Mouse (Mus musculus) kidney, embryonic 15.5 days (tissue): ENCODE measurements around the gene Rbm38. TPM values are rescaled to one million over a fixed set of nuclear protein-coding genes. Genes with fewer than 3 reads are reported as not detected.

ENCODE experiments used
- ATAC-seq: fragments of 200-750 bp; cut with Nextera tagmentation; replicated peaks from 2 replicates; pipeline ENCODE4 v1.8.0; 2017; ENCODE audit warnings: moderate TSS enrichment; ENCODE audit not compliant: low FRiP score
- H3K27ac ChIP-seq: fragments of 300-500 bp; sonication (generic); 2 replicates; pipeline ENCODE4 v1.5.1; 2015; ENCODE audit warnings: mild to moderate bottlenecking, inconsistent platforms
- H3K27me3 ChIP-seq: fragments of 300-500 bp; sonication (generic); 2 replicates; pipeline ENCODE4 v1.6.1; 2015; ENCODE audit warnings: inconsistent platforms
- H3K36me3 ChIP-seq: fragments of 300-500 bp; sonication (generic); 2 replicates; pipeline ENCODE4 v1.6.1; 2015; ENCODE audit warnings: inconsistent platforms
- H3K4me1 ChIP-seq: fragments of 300-500 bp; sonication (generic); 2 replicates; pipeline ENCODE4 v1.6.1; 2015; ENCODE audit warnings: inconsistent platforms
- H3K4me2 ChIP-seq: fragments of 300-500 bp; sonication (generic); 2 replicates; pipeline ENCODE4 v1.6.1; 2015; ENCODE audit warnings: moderate library complexity, mild to moderate bottlenecking, inconsistent platforms
- H3K4me3 ChIP-seq: fragments of 300-500 bp; sonication (generic); replicated peaks from 2 replicates; pipeline ENCODE4 v1.5.1; 2015; ENCODE audit warnings: mild to moderate bottlenecking, inconsistent platforms
- H3K9ac ChIP-seq: fragments of 300-500 bp; sonication (generic); 2 replicates; pipeline ENCODE4 v1.6.1; 2015; ENCODE audit warnings: mild to moderate bottlenecking, inconsistent platforms
- H3K9me3 ChIP-seq: fragments of 300-500 bp; sonication (generic); replicated peaks from 2 replicates; pipeline ENCODE4 v1.6.1; 2016; ENCODE audit warnings: inconsistent platforms
- WGBS: fragments of 180-500 bp; shearing (Covaris S2); methylation state at CpG from one replicate; pipeline ENCODE4 v1.1.7; 2015; ENCODE audit warnings: mixed read lengths; 5-methylcytosine and 5-hydroxymethylcytosine counted together
- polyA plus RNA-seq: library from polyadenylated mRNA; unstranded; fragments of >200 nt; fragmentation: Nextera tagmentation; extraction: Ambion mirVana; gene quantifications from 2 replicates; pipeline ENCODE4 v1.2.1, GENCODE M21; 2015

Rbm38 gene
- polyA plus RNA-seq, 1 experiment from 2014 or later = 37.3 TPM

DNA sequence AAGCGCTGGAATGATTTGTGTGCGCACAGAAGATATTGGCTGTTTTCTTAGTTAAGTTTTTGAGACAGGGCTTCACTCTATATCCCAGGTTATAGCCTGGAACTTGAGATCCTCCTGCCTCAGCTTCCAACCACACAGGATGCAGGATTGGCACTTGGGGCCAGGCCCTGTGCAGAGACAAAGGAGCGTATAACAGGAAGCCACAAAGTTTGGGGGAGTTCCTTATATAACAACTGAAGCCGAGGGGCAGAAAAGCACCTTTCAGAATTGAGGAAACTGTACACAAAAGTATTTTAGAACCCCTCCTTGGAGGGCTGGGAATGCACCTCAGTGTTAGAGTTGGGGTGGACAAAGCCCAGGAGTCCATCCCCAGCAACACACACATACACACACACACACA, 18.7 kb downstream of the Rbm38 start:
- Histone ChIP-seq H3K4me3 (no peak overlapping the region), H3K36me3 (peaks cover 14% of the 10 kb centered on the region), H3K27ac (no peak overlapping the region), H3K4me1 (peaks cover 15% of the 10 kb centered on the region), H3K4me2 (no peak overlapping the region), H3K9me3 (no peaks in the 10 kb centered on the region), H3K9ac (no peak overlapping the region), H3K27me3 (no peaks in the 10 kb centered on the region)
- no peak for ATAC-seq
- 80% methylated on average over 4 of the region's 4 CpGs for WGBS

DNA sequence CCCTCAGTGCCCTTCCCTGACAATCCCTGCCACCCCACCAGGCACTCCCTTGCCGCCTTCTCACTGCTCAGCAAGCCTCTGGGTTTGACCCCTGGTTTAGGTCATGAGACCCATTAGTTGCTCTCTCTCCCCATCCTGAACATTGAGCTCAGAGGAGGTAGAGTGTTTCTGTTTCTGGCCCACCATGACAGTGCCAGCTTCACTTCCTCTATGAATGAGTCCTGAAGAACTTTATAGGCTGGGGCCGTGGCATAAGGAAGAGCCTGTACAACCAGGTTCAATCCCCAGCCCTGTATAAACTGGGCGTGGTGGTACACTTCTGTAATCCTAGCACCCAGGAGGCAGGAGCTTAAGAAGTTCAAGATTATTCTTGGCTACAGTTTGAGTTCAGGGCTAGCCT, 20.5 kb downstream of the Rbm38 start:
- Histone ChIP-seq H3K4me3 (no peak overlapping the region), H3K27me3 (no peaks in the 10 kb centered on the region), H3K27ac (no peak overlapping the region), H3K9ac (no peak overlapping the region), H3K4me1 (peaks cover 24% of the 10 kb centered on the region), H3K4me2 (no peak overlapping the region), H3K36me3 (no peaks in the 10 kb centered on the region), H3K9me3 (no peaks in the 10 kb centered on the region)
- 79% methylated on average over 3 of the region's 3 CpGs for WGBS
- no peak for ATAC-seq

DNA sequence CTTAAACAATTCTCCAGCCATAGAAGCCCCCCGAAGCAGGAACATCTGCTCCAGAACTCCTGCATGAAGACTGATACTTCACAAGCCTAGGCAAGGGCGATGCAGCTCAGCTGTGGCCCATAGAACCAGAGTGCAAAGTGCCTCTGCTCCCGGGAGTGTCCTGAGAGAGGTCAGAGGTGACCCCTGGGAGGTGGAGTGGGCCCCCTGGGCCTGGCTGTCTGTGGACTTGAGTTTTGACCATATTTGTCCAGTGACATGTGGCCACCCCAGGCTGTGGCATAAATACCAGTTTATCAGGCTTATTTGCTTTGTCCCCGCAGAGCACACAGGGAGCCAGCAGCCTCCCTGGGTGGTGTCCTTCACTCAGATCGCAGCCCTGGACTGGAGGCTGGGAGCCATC, 20.9 kb downstream of the Rbm38 start:
- Histone ChIP-seq H3K27ac (no peak overlapping the region), H3K27me3 (no peaks in the 10 kb centered on the region), H3K4me3 (no peak overlapping the region), H3K4me2 (no peak overlapping the region), H3K9ac (no peak overlapping the region), H3K9me3 (no peaks in the 10 kb centered on the region), H3K36me3 (no peaks in the 10 kb centered on the region), H3K4me1 (peaks cover 24% of the 10 kb centered on the region)
- no peak for ATAC-seq
- 48% methylated on average over 5 of the region's 5 CpGs for WGBS

DNA sequence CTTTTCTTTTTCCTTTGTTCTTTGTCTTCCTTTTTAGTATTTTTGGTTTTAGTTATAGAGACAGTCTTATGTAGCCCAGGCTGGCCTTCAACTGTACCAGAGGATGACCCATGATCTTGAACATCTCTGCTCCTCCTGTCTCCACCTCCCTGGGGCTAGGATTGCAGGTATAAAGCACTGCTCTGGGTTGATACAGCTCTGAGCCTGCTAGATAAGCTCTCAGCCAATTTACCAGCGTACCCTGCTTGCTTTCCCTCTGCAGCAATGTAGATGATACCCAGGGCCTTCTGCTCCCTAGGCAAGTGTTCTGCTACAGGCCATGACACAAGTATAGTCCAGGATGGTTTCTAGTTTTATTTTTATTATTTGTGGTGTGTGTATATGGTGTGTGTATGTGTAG, 21.6 kb downstream of the Rbm38 start:
- WGBS = 83% methylated on average over 1 of the region's 1 CpGs
- Histone ChIP-seq H3K4me3 (no peak overlapping the region), H3K27ac (no peak overlapping the region), H3K36me3 (no peaks in the 10 kb centered on the region), H3K4me2 (no peak overlapping the region), H3K27me3 (no peaks in the 10 kb centered on the region), H3K9ac (no peak overlapping the region), H3K9me3 (no peaks in the 10 kb centered on the region), H3K4me1 (peaks cover 31% of the 10 kb centered on the region)
- ATAC-seq = no peak

DNA sequence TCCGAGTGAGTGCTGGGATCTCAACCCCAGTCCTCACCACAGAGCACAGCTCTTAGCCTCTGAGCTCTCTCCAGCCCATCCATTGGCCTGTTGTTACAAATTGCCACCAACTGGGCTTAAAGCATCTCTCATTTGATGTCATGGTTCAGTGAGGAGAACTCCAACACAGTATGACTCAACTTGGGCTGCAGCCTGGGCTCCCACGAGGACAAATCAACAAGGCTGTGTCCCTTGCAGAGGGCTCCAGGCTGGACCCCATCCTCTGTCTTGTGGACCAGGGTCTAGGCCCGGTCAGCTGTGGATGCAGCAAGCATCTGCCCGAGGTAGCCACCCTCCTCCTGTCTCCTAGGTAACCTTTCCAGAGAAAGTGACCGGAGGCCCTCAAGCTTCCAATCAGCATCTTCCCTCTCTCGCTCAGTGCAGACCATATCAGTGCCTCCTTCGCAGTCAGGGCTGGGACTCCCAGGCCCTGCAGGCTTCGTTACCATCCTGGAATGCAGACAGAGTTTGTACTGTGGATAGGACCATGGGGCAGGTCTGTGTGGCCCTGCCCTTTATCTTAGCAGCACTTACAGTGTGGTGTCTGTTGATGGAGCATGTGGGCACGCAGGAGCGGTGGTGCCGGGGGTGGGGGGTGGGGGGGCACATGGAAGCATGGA, 22.3 kb downstream of the Rbm38 start:
- peak; percentile 71 for ATAC-seq
- no peak overlapping the region for H3K4me2 ChIP-seq
- WGBS = 42% methylated on average over 11 of the region's 11 CpGs
- no peaks in the 10 kb centered on the region for H3K36me3 ChIP-seq
- H3K4me1 ChIP-seq = peaks cover 38% of the 10 kb centered on the region
- H3K27ac ChIP-seq = peak overlapping the region; percentile 62
- H3K9me3 ChIP-seq = no peaks in the 10 kb centered on the region
- no peaks in the 10 kb centered on the region for H3K27me3 ChIP-seq
- H3K9ac ChIP-seq = no peak overlapping the region
- H3K4me3 ChIP-seq = no peak overlapping the region

DNA sequence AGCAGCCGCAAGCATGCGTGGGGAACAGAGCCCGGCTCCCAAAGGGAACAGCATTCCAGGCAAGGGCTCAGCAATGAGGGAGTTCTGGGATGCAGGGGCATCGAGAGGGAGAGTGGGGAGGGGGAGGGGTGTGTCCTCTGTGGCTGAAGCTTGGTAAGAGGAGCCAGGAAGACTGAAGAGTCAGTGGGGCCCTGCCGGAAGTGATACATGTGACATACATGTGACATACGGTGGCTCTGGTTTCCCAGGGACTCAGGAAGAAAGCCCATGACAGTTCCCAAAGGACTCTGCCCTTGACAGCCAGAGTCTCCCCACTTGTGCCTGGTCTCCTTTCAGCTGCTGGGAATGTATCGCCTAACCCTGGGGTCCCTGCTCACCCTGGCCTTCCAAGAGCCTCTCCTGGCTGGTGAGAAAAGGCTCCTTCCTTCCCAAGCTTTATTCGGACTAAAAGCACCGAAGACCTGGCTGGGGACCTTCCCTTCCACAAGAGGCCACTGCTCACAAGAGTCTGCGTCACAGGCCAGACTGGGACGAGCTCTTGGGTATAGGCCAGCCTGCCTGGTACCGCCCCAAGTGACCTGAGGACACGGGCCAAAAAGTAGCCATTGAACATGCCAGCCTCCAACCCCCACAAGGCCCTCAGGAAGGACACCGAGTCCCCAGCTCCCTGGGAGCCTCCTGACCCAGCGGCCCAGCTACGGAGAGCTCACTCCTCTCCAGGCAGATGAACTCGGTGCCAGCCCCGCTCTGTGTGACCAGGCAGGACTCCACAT, 24.1 kb downstream of the Rbm38 start:
- no peak overlapping the region for H3K27ac ChIP-seq
- no peaks in the 10 kb centered on the region for H3K27me3 ChIP-seq
- no peak overlapping the region for H3K9ac ChIP-seq
- H3K4me2 ChIP-seq = no peak overlapping the region
- no peaks in the 10 kb centered on the region for H3K36me3 ChIP-seq
- no peak for ATAC-seq
- no peaks in the 10 kb centered on the region for H3K9me3 ChIP-seq
- WGBS = 76% methylated on average over 18 of the region's 18 CpGs
- H3K4me1 ChIP-seq = peaks cover 51% of the 10 kb centered on the region
- H3K4me3 ChIP-seq = no peak overlapping the region

DNA sequence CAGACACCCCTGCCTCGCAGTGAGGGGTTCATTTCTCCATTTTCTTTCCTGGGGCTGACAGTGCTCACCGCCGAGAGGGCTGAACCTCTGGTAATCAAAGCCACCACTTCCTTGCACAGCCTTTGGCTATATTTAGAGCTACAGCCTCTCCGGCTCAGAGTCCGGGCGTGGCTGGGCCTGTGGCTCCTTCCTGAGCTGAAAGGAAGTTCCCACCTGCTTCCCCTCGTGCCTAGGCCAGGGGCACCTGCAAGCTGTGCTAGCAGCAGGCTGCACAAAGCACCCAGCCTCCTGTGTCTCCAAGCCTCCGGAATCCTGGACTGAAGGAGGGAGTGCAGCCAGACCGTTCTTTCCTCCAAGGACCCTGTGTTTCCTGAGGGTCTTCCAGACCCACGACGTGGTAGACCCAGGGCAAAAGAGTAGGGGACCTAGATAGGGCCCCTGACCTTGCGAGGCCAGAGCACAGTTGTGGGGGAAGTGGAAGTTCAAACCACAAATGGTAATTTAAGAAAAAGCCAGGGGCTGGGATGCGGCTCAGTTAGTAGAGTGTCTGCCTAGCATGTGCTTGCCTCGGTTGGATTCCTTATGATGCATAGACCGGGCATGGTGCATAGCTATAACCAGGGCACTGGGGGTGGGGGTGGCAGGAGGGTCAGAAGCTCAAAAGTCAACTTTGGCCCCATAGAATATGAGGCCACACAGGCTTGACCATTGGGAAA, 26.4 kb downstream of the Rbm38 start:
- Histone ChIP-seq H3K4me2 (no peak overlapping the region), H3K27me3 (no peaks in the 10 kb centered on the region), H3K9ac (no peak overlapping the region), H3K36me3 (no peaks in the 10 kb centered on the region), H3K9me3 (no peaks in the 10 kb centered on the region), H3K4me3 (no peak overlapping the region), H3K27ac (peak overlapping the region; percentile 58; the same call in 1 of the 2 replicates), H3K4me1 (peaks cover 64% of the 10 kb centered on the region)
- WGBS = 64% methylated on average over 15 of the region's 15 CpGs
- ATAC-seq = no peak

DNA sequence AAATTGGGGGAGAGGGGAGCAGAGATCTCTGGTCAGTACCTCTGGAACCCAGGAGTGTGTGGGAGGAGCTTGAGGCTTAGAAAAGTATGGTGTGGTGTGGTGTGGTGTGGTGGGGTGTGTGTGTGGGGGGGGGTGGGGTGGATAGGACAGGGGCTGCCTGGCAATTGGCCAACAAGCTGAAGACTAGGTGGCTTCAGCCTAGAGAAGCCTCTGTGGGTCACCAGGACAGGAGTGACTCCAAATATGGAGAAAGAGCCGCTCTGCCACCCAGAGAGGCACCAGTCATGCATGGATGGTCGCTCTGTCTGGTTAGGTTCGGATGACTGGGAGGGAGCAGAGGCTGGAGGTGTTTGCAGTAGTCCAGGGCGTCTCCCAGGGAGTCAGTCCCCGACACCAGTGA, 27.2 kb downstream of the Rbm38 start:
- Histone ChIP-seq H3K4me1 (peaks cover 60% of the 10 kb centered on the region), H3K4me3 (no peak overlapping the region), H3K27ac (peak overlapping the region; percentile 58), H3K9me3 (no peaks in the 10 kb centered on the region), H3K36me3 (no peaks in the 10 kb centered on the region), H3K4me2 (0 out of 2 replicates have a peak overlapping the region, but pooled peaks have one; percentile 19), H3K27me3 (no peaks in the 10 kb centered on the region), H3K9ac (no peak overlapping the region)
- peak; percentile 49 for ATAC-seq
- 35% methylated on average over 5 of the region's 5 CpGs for WGBS

DNA sequence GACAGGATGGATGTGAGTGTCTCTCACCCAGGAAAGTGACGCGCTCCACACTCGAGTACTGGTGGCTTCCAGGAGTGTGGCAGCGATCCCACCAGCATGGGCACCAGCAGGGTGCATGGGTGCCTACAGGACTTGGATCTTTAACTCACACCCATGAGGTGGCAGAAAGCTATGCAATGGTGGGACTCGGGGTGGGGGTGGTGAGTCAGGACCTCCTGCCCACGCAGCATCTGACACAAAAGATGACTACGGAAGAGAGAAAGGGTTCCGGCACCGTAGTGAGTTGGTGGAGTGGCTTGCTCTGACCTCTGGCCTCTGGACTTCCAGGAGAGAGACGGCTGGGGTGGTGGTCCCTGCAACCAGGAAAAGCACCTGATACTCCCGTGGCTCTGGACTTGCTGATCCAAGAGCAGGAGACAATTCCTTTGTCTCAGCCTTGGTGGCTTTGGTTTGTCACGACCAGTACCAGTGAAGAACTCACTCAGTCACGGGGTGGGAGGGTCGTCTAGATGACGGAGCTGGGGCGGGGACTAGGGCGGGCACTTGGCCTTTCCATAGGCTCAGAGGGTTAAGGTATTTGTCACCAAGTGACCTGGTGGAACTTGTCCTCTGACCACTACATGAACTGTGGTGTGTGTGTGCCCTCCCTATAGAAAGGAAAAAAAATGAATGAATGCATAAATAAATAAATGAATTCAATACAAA, 27.9 kb downstream of the Rbm38 start:
- peaks cover 53% of the 10 kb centered on the region for H3K4me1 ChIP-seq
- no peaks in the 10 kb centered on the region for H3K36me3 ChIP-seq
- peak overlapping the region; percentile 58 for H3K27ac ChIP-seq
- WGBS = 50% methylated on average over 17 of the region's 17 CpGs
- no peaks in the 10 kb centered on the region for H3K9me3 ChIP-seq
- no peak overlapping the region for H3K4me3 ChIP-seq
- H3K9ac ChIP-seq = no peak overlapping the region
- peak; percentile 6; the same call in 1 of the 2 replicates for ATAC-seq
- H3K4me2 ChIP-seq = 0 out of 2 replicates have a peak overlapping the region, but pooled peaks have one; percentile 19
- no peaks in the 10 kb centered on the region for H3K27me3 ChIP-seq

DNA sequence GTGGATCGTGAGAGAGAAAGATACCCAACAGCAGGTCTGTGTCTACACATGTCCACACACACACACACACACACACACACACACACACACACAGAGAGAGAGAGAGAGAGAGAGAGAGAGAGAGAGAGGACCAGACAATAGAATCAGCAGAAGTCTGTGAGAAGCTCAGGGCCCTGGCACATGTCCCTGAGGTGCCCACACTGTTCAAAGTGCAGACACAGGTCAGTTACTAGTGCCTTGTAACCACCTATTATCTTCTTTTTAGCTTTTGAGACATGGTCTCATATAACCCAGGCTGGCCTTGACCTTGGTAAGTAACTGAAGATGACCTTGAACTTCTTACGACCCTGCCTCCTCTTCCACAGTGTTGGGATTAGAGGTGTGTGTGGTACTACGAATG, 28.9 kb downstream of the Rbm38 start:
- Histone ChIP-seq H3K9me3 (no peaks in the 10 kb centered on the region), H3K4me3 (no peak overlapping the region), H3K27me3 (no peaks in the 10 kb centered on the region), H3K27ac (no peak overlapping the region), H3K9ac (no peak overlapping the region), H3K36me3 (no peaks in the 10 kb centered on the region), H3K4me1 (peaks cover 47% of the 10 kb centered on the region), H3K4me2 (no peak overlapping the region)
- 81% methylated on average over 3 of the region's 3 CpGs for WGBS
- ATAC-seq = no peak

DNA sequence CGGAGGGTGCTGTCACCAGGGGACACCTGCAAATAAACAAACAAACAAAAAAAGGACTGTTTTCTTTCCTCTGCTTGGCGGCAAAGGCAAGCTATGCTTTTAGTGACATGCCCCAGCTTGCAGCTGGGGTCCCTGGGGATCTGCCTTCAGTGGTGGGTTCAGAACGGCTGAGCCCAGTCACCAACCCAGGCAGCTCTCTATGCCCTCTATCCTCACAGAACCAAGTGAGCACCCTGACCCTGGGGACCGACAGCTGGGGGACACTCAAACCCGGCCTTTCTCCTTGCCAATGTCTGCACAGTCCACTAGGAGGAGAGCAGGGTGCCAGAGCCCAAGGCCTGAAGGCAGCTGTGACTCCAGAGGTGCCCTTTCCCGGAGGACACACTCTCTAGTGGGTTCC, 29.5 kb downstream of the Rbm38 start:
- Histone ChIP-seq H3K36me3 (no peaks in the 10 kb centered on the region), H3K9ac (no peak overlapping the region), H3K4me3 (no peak overlapping the region), H3K4me1 (peaks cover 42% of the 10 kb centered on the region), H3K27ac (no peak overlapping the region), H3K4me2 (no peak overlapping the region), H3K9me3 (no peaks in the 10 kb centered on the region), H3K27me3 (no peaks in the 10 kb centered on the region)
- 57% methylated on average over 6 of the region's 6 CpGs for WGBS
- ATAC-seq = no peak
